In the genomic region with DNA sequence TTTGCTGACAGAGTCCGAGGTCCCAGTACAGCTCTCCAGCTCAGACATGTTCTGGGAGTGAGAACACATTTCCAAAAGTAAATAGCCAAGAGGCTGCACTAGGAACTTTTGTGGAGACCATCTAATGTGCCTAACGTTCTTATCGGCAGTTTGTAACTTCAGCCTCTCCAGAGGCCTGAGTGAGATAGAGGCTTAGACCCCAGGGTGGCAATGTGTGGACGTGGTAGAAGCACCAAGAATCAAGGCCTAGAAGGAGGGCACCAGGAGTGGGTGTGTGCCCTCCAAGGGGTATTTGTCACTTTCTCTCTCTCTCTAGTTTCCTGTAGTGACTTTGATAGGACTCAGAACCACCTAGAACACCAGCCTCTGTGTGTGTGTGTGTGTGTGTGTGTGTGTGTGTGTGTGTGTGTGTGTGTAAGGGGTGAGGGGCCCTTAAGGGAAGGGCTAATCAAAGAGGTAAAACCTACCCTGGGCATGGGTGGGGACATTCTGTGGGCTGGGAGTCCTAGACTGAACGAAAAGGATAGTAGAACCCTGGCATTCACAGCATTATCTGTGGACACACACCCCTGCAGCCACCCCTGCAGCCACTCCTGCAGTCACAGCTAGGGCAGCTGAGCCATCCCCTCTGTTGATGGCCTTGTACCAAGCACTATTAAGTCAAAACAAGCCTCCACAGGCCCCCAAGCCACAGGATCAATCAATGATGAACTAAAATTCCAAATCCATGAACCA, we compare ENCODE assay signal across 31 mouse cellular contexts. TPM values are rescaled to one million over a fixed set of nuclear protein-coding genes. Genes with fewer than 3 reads are reported as not detected.
"Had no signal": no experiment of that assay in that cellular context is flagged by ENCODE, and none has a peak within 500 bp of the region (broad histone marks: within the 10 kb centered on the region; RNA-seq: fewer than 3 reads in every experiment).

No protein-coding gene starts in this region.

- H3K9me3 ChIP-seq: limb, embryonic 10.5 days; limb, embryonic 13.5 days had no signal

- H3K27ac ChIP-seq: hindbrain, postnatal 0 days; layer of hippocampus, adult 2 months; limb, embryonic 10.5 days; limb, embryonic 13.5 days; macrophage had no signal

- H3K4me2 ChIP-seq: limb, embryonic 13.5 days; lung, embryonic 14.5 days; midbrain, embryonic 11.5 days had no signal

- ATAC-seq: hindbrain, postnatal 0 days; inflammation-experienced regulatory T-cells, adult 6 months; intestine, embryonic 16.5 days; lung, postnatal 0 days had no signal

- H3K4me3 ChIP-seq: layer of hippocampus, adult 2 months; limb, embryonic 10.5 days; limb, embryonic 13.5 days; megakaryocyte, embryonic 14.5 days had no signal

- H3K36me3 ChIP-seq: limb, embryonic 10.5 days; limb, embryonic 13.5 days had no signal

- DNase-seq: kidney, adult 18-20 months; kidney, adult 9 months; kidney, postnatal 25 days; lung, embryonic 14.5 days; midbrain, embryonic 14.5 days; retina, postnatal 1 day; right cerebral cortex, postnatal 25 days; spleen, adult 18-20 months; thymus, adult 2 months; thymus, postnatal 14 days; thymus, postnatal 4 days had no signal

- H3K9ac ChIP-seq: limb, embryonic 13.5 days; lung, embryonic 14.5 days had no signal

RNA-seq across cellular contexts. Expression of a gene that starts 32.7 kb away (rescaled TPM):
- total RNA-seq: hindbrain, postnatal 0 days; layer of hippocampus, adult 2 months; layer of hippocampus, postnatal 10 days; left cerebral cortex, adult 8-10 months; left cerebral cortex, postnatal 14 days; liver, adult 2 months; midbrain, postnatal 0 days had no signal
- polyA plus RNA-seq: hindbrain, postnatal 0 days; intestine, embryonic 16.5 days; kidney, embryonic 16.5 days; large intestine, adult 2 months; limb, embryonic 10.5 days; limb, embryonic 13.5 days; liver, adult 2 months; lung, embryonic 14.5 days; lung, postnatal 0 days; macrophage; midbrain, embryonic 11.5 days; midbrain, embryonic 14.5 days; neural tube, embryonic 11.5 days; neural tube, embryonic 14.5 days; stomach, embryonic 16.5 days; thymus, adult 2 months had no signal
